Mouse (Mus musculus) heart, postnatal 0 days (tissue): Measurements from ENCODE around the gene Slc9c1.

Experiments
- CTCF ChIP-seq: IDR thresholded peaks from 2 replicates; pipeline ENCODE4 v1.5.1; 2016; ENCODE audit warnings: antibody characterized with exemption, control low read depth, low read depth
- EP300 ChIP-seq: IDR thresholded peaks from 2 replicates; pipeline ENCODE4 v1.6.1; 2016; ENCODE audit warnings: antibody characterized with exemption, low read depth

- peak; percentile 43 for TF ChIP-seq CTCF
- TF ChIP-seq EP300 = no peak
Measured at GRCm38 (mm10) chr16:45582512-45582911, 47.4 kb downstream of the Slc9c1 start.
